Mouse (Mus musculus) mouse embryonic stem cell (cell line): ENCODE measurements around the gene Chka.

Experiments used
- in situ Hi-C, 2 experiments: fragments of 300-500 bp; cut with MboI; formaldehyde crosslinking; loops; 1 replicate in 1 of 2; 3 replicates in 1 of 2; pipeline ENCODE4 v1.14.3; 2019 to 2020; ENCODE audit warnings: low sequenced_read_pairs in 2 of 2, low pct_unique_long_range_greater_than_20kb in 1 of 2, mixed read lengths in 1 of 2; ENCODE audit not compliant: unreplicated experiment in 1 of 2

The Chka gene

DNA sequence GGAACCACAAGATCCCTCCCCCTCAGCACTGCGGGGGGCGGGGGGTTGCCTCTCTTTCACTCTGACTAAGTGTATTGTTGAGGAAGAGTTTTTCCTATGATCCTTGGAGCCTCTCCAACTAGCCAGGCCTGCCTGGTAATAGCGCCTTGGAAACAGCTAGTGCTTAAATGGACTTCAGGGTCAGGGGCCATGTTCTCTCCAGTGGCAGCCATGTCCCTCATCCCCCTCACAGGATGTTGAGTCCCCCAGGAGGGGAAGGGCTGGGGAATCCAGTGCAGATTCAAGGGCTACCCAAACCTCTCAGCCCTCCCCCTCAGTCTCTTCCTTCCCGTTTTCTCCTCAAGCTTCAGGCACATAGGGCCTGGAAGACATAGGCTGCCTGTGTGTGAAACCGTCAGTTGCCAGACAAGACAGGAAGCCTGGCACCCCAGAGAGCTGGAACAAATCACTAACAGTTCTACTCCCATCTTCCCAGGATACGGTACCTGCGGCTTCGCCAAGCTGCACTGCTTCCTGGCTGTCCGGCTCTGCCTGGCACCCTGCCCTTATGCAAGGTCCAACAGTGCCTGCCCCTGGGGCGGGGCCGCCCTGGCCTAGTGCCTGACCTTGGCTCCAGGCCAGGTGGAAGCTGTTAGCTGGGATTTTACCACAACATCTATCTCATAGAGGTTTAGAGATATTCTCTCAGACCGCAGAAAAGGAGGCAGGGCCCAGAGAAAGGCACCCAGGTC is 77.8 kb downstream of the Chka start, which contains the start of gene Aldh3b1:
TSS of gene Aldh3b1 (minus strand) at position 598 of the 731 bp plus-strand sequence.
- in situ Hi-C loops, result no loop called here

DNA sequence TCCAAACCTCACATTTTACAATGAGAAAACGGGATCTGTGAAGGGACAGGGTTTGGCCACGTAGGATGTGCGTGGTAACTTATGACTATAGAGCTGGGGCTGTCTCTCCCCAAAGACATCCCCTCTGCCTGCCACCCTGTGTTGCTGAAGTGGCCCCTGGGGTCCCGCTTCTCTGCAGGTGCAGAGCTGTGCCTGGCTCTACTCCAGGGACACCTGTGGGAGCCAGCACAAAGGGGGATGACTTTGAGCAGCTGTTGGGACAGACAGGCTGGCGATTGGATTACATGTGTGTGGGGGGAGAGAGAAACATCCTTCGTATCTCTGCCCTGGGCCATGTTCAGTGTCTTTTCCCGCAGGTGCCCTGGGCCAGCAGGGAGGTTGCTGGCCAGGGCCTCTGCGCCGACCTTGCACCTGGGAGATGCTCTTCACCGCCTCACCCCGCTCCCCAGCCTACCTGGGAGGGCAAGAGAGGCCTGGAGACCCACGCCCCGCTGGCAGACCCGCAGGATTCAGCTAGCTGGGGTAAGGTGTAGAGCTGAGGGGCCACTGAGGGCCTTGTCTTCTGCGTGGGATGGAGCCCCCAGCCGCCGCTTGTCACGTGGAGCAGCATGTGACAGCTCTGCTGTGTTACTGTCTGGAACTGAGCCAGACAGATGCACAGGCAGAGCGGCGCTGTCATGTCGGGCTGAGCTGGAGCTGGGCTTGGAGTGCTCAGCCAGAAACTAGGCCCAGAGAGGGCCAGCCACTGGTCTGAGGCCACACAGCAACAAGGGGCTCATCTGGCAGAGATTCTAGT is 78.9 kb downstream of the Chka start:
- in situ Hi-C loops, result no loop called here

DNA sequence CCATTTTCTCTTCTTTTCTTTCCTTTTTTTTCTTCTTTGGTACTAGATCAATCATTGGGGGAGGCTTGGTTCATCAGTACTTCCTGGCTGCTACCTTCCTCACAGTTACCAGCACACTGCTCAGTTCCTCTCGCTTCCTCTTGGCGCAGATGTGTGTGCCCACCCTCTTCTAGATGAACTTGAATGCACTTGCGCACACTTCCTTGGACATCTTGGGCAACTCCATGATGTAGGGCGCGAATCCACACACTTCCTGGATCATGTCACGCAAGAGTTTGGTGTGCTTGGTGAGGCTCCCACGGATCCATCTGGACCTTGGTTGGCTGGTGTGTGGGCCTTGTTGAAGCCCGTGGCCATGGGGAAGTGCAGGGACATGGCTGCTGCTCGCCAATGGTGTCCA is 80.1 kb downstream of the Chka start:
- in situ Hi-C loops, result no loop called here

GRCm38 (mm10) chr19:3935032-3935895 is 83.7 kb downstream of the Chka start, which contains the start of gene Unc93b1:
TSS of gene Unc93b1 (plus strand) at chr19:3935186.
- in situ Hi-C loops, result no loop called here

- in situ Hi-C loops, result no loop called here
Observed at GRCm38 (mm10) chr19:3935896-3936850, 84.6 kb downstream of the Chka start.

DNA sequence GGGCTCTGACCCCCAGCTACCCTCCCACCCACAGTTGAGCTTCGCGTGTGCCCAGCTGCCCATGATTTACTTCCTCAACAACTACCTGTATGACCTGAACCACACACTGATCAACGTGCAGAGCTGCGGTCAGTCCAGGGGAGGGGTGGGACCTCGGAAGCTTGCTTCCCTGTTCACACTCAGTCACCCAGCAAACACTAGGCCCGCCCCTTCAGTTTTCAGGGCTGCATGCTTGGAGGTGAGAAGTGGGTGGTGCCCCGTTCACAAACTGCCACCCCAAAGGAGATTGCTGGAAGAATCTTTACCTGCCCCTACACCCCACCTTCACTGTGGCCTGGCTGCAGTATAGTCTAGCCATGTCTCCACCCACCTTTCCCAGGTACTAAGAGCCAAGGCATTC is 90.7 kb downstream of the Chka start:
- in situ Hi-C loops, result no loop called here

DNA sequence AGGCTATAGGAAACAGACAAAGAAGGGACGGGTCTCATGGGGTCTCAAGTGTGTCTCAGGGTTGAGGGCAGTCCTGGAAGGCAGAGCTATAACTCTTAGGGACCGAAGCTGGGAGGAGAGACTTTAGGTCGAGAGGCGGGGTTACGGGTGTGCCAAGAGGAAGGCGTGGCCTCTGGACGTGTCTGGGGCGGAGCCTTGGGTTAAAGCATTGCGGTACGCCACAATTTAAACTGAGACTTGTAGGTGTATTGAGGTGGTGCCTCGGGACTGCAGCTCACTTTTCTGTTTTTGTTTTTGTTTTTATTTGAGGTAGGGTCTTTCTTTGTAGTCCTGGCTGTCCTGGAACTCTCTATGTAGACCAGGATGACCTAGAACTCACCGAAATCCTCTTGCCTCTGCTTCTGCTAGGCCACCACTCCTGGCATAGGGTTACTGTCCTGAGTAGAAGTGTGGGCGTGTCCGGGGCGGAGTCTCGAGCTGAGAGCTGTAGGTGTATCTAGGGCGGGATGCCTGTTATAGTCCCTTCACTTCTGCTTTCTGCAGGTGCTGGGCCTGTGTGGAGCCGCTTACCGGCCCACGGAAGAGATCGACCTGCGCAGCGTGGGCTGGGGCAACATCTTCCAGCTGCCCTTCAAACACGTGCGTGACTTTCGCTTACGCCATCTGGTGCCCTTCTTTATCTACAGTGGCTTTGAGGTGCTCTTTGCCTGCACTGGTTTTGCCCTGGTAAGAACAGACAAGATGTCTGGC is 91.6 kb downstream of the Chka start:
- in situ Hi-C loops, result no loop called here
